Mouse (Mus musculus): ENCODE results near the gene Adcy7.

- no peak for TF ChIP-seq CTCF (IDR thresholded peaks at IDR 0.05; ENCODE audit: low read depth)
- TF ChIP-seq EP300 (IDR thresholded peaks at IDR 0.05; ENCODE audit: low read depth) = no peak
These were observed 40.8 kb downstream of the Adcy7 start for GRCm38 (mm10) chr8:88312966-88313365.

All from liver, embryonic 14.5 days (tissue).